Mouse (Mus musculus): ENCODE measurements around the gene Dnase1l2. TPM values are rescaled to one million over a fixed set of nuclear protein-coding genes. Genes with fewer than 3 reads are reported as not detected.

The Dnase1l2 gene
- polyA plus RNA-seq, 1 experiment = not detected

DNA sequence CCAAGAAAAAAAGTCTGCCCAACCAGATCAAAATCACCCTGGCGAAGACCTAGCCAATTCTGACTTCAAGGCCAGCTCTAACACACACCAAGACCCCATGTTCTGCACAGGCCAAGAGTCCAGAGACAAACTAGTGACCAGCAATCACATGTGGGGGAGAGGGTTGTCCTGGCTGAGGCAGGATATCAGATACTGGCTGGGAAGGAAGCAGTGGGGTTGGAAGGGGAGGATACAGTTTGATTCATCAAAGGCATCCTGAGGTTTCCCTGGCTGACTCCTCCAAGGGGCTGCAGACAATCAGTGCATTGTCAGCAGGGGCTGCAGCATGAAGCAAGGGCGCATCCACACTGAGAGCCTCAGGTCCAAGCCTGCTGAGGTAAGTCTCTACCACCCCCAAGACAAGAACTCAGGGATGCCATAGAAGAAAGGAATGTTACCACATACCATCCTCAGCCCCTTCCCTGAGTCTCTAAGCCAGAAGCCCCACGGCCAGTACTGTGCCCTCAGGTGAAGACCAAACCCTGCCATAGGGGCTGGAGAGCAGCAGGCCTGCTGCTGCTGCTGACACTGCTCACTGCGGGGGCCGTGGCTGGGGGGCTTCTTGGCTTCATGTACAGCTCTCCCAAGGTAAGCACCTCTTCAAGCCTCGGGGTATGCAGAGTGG, 30.8 kb upstream of the Dnase1l2 start, which contains the start of gene Bricd5:
Bricd5 (plus strand) TSS at position 273 of the 664 bp plus-strand sequence.
- no peak for TF ChIP-seq FLI1 (IDR thresholded peaks at IDR 0.05; ENCODE audit: low read length)
- TF ChIP-seq GATA1 (IDR thresholded peaks at IDR 0.05; ENCODE audit: borderline replicate concordance, low read length) = no peak
- H3K4me3 ChIP-seq (replicated peaks) = peak within 1 kb of the TSS; percentile 93
- H3K9me3 ChIP-seq = no peaks in the 10 kb centered on the region
- peaks cover 51% of the 10 kb centered on the region for H3K4me1 ChIP-seq
- no peaks in the 10 kb centered on the region for H3K27me3 ChIP-seq (replicated peaks)
- peaks cover 66% of the 10 kb centered on the region for H3K36me3 ChIP-seq (replicated peaks; ENCODE audit: low read length)

GRCm38 (mm10) chr17:24472512-24472911, 29.6 kb upstream of the Dnase1l2 start:
- Histone ChIP-seq H3K4me3 (replicated peaks) (peak overlapping the region; percentile 93), H3K36me3 (replicated peaks; ENCODE audit: low read length) (peaks cover 66% of the 10 kb centered on the region), H3K27me3 (replicated peaks) (no peaks in the 10 kb centered on the region), H3K9me3 (no peaks in the 10 kb centered on the region), H3K4me1 (peaks cover 43% of the 10 kb centered on the region)
- no peak for TF ChIP-seq GATA1 (IDR thresholded peaks at IDR 0.05; ENCODE audit: borderline replicate concordance, low read length)
- TF ChIP-seq FLI1 (IDR thresholded peaks at IDR 0.05; ENCODE audit: low read length) = no peak

- TF ChIP-seq FLI1 (IDR thresholded peaks at IDR 0.05; ENCODE audit: low read length) (no peak), GATA1 (IDR thresholded peaks at IDR 0.05; ENCODE audit: borderline replicate concordance, low read length) (no peak)
- H3K36me3 ChIP-seq (replicated peaks; ENCODE audit: low read length) = peaks cover 62% of the 10 kb centered on the region
- no peaks in the 10 kb centered on the region for H3K9me3 ChIP-seq
- H3K4me1 ChIP-seq = peaks cover 41% of the 10 kb centered on the region
- H3K27me3 ChIP-seq (replicated peaks) = no peaks in the 10 kb centered on the region
- H3K4me3 ChIP-seq (replicated peaks) = peak overlapping the region; percentile 93
These were observed 28.0 kb upstream of the Dnase1l2 start for GRCm38 (mm10) chr17:24470701-24471527.

- Histone ChIP-seq H3K9me3 (no peaks in the 10 kb centered on the region), H3K4me3 (replicated peaks) (peak within 1 kb of the TSS; percentile 93), H3K27me3 (replicated peaks) (no peaks in the 10 kb centered on the region), H3K36me3 (replicated peaks; ENCODE audit: low read length) (peaks cover 59% of the 10 kb centered on the region), H3K4me1 (peaks cover 44% of the 10 kb centered on the region)
- TF ChIP-seq GATA1 (IDR thresholded peaks at IDR 0.05; ENCODE audit: borderline replicate concordance, low read length) (no peak), FLI1 (IDR thresholded peaks at IDR 0.05; ENCODE audit: low read length) (no peak)
These were observed 27.2 kb upstream of the Dnase1l2 start, which contains the start of the genes E4f1 and Pgp for GRCm38 (mm10) chr17:24469910-24470602. E4f1 (minus strand) TSS chr17:24470313. Pgp (plus strand) TSS chr17:24470392.

- Histone ChIP-seq H3K9me3 (no peaks in the 10 kb centered on the region), H3K4me3 (replicated peaks) (peak overlapping the region; percentile 93), H3K27me3 (replicated peaks) (no peaks in the 10 kb centered on the region), H3K4me1 (peaks cover 48% of the 10 kb centered on the region), H3K36me3 (replicated peaks; ENCODE audit: low read length) (peaks cover 57% of the 10 kb centered on the region)
- TF ChIP-seq FLI1 (IDR thresholded peaks at IDR 0.05; ENCODE audit: low read length) (no peak), GATA1 (IDR thresholded peaks at IDR 0.05; ENCODE audit: borderline replicate concordance, low read length) (no peak)
These were observed 26.5 kb upstream of the Dnase1l2 start for GRCm38 (mm10) chr17:24469336-24469909.

GRCm38 (mm10) chr17:24468636-24469246, 25.8 kb upstream of the Dnase1l2 start:
- no peak overlapping the region for H3K4me3 ChIP-seq (replicated peaks)
- peaks cover 46% of the 10 kb centered on the region for H3K4me1 ChIP-seq
- no peaks in the 10 kb centered on the region for H3K27me3 ChIP-seq (replicated peaks)
- peaks cover 52% of the 10 kb centered on the region for H3K36me3 ChIP-seq (replicated peaks; ENCODE audit: low read length)
- no peaks in the 10 kb centered on the region for H3K9me3 ChIP-seq
- TF ChIP-seq GATA1 (IDR thresholded peaks at IDR 0.05; ENCODE audit: borderline replicate concordance, low read length) (no peak), FLI1 (IDR thresholded peaks at IDR 0.05; ENCODE audit: low read length) (no peak)

GRCm38 (mm10) chr17:24463374-24464133, 20.6 kb upstream of the Dnase1l2 start:
- Histone ChIP-seq H3K36me3 (replicated peaks; ENCODE audit: low read length) (peaks cover 38% of the 10 kb centered on the region), H3K4me1 (peaks cover 23% of the 10 kb centered on the region)
- TF ChIP-seq GATA1 (IDR thresholded peaks at IDR 0.05; ENCODE audit: borderline replicate concordance, low read length) (no peak), FLI1 (IDR thresholded peaks at IDR 0.05; ENCODE audit: low read length) (no peak)

DNA sequence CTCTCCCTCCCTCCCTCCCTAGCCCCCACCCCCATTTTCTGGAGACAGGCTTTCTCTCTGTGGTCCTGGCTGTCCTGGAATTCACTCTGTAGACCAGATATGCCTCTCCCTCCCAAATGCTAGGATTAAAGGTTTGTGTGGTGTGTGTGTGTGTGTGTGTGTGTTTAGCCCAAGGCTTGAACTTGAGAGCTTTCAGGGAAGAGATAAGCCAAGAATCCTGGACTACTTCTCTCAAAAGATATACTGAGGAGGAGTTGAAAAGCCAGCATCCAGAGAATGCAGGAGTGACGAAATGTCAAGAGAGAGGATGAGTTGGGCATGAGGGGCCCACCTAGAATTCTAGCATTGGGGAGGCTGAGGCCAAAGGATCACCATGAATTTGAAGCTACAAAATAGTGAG, 20.0 kb upstream of the Dnase1l2 start:
- Histone ChIP-seq H3K4me1 (peaks cover 23% of the 10 kb centered on the region), H3K27me3 (replicated peaks) (no peaks in the 10 kb centered on the region)
- no peak for TF ChIP-seq FLI1 (IDR thresholded peaks at IDR 0.05; ENCODE audit: low read length)
- no peak for TF ChIP-seq GATA1 (IDR thresholded peaks at IDR 0.05; ENCODE audit: borderline replicate concordance, low read length)

More at GRCm38 (mm10) chr17:24463374-24464133, 20.6 kb upstream of the Dnase1l2 start:
- Histone ChIP-seq H3K9me3 (no peaks in the 10 kb centered on the region), H3K27me3 (replicated peaks) (no peaks in the 10 kb centered on the region), H3K4me3 (replicated peaks) (no peak overlapping the region)

More for the DNA sequence above, 20.0 kb upstream of the Dnase1l2 start:
- H3K4me3 ChIP-seq (replicated peaks) = no peak overlapping the region
- no peaks in the 10 kb centered on the region for H3K9me3 ChIP-seq
- H3K36me3 ChIP-seq (replicated peaks; ENCODE audit: low read length) = peaks cover 34% of the 10 kb centered on the region
